Mouse (Mus musculus) kidney, embryonic 14.5 days (tissue): ENCODE measurements around the gene Mme. TPM values are rescaled to one million over a fixed set of nuclear protein-coding genes. Genes with fewer than 3 reads are reported as not detected.

Experiments used
- ATAC-seq: fragments of 200-750 bp; cut with Nextera tagmentation; 2 replicates; pipeline ENCODE4 v1.8.0; 2017; ENCODE audit warnings: moderate number of reproducible peaks, mild to moderate bottlenecking, moderate TSS enrichment, moderate library complexity; ENCODE audit not compliant: low FRiP score, low TSS enrichment
- H3K27ac ChIP-seq: fragments of 300-500 bp; sonication (generic); 2 replicates; pipeline ENCODE4 v1.5.1; 2014; ENCODE audit warnings: low read depth, mild to moderate bottlenecking, low read length, moderate library complexity, mixed read lengths
- H3K27me3 ChIP-seq: fragments of 300-500 bp; sonication (generic); 2 replicates; pipeline ENCODE4 v1.6.1; 2014; ENCODE audit warnings: mild to moderate bottlenecking, low read length; ENCODE audit not compliant: control insufficient read depth, insufficient read depth
- H3K36me3 ChIP-seq: fragments of 300-500 bp; sonication (generic); 2 replicates; pipeline ENCODE4 v1.6.1; 2014; ENCODE audit warnings: low read length, mixed read lengths; ENCODE audit not compliant: control insufficient read depth, insufficient read depth
- H3K4me1 ChIP-seq: fragments of 300-500 bp; sonication (generic); 2 replicates; pipeline ENCODE4 v1.6.1; 2014; ENCODE audit warnings: low read length, mixed read lengths; ENCODE audit not compliant: control insufficient read depth, insufficient read depth
- H3K4me2 ChIP-seq: fragments of 300-500 bp; sonication (generic); replicated peaks from 2 replicates; pipeline ENCODE4 v1.6.1; 2014; ENCODE audit warnings: low read depth, mild to moderate bottlenecking, low read length
- H3K4me3 ChIP-seq: fragments of 300-500 bp; sonication (generic); 2 replicates; pipeline ENCODE4 v1.5.1; 2014; ENCODE audit warnings: mild to moderate bottlenecking, low read length
- H3K9ac ChIP-seq: fragments of 300-500 bp; sonication (generic); 2 replicates; pipeline ENCODE4 v1.6.1; 2014; ENCODE audit warnings: low read depth, mild to moderate bottlenecking, low read length, moderate library complexity
- H3K9me3 ChIP-seq: fragments of 300-500 bp; sonication (generic); 2 replicates; pipeline ENCODE4 v1.6.1; 2016; ENCODE audit warnings: low read length; ENCODE audit not compliant: control insufficient read depth
- WGBS: fragments of 180-500 bp; shearing (Covaris S2); extraction: QIAGEN DNeasy Blood & Tissue Kit; methylation state at CpG from one replicate; pipeline ENCODE4 v1.1.7; 2014; 5-methylcytosine and 5-hydroxymethylcytosine counted together
- polyA plus RNA-seq: library from polyadenylated mRNA; unstranded; fragments of >200 nt; fragmentation: Nextera tagmentation; extraction: Ambion mirVana; gene quantifications from 2 replicates; pipeline ENCODE4 v1.2.1, GENCODE M21; 2014

The Mme gene
- polyA plus RNA-seq, 1 experiment from 2014 or later, result 35.7 TPM

- Histone ChIP-seq H3K27ac (no peak overlapping the region), H3K36me3 (no peaks in the 10 kb centered on the region), H3K4me1 (no peaks in the 10 kb centered on the region), H3K4me2 (no peak overlapping the region), H3K9ac (no peak overlapping the region), H3K9me3 (no peaks in the 10 kb centered on the region), H3K4me3 (no peak overlapping the region), H3K27me3 (no peaks in the 10 kb centered on the region)
- no peak for ATAC-seq
- WGBS, result 73% methylated on average over 2 of the region's 2 CpGs
Observed at GRCm38 (mm10) chr3:63390774-63391173, 149.4 kb downstream of the Mme start.

GRCm38 (mm10) chr3:63391348-63391747 lies 150.0 kb downstream of the Mme start:
- H3K9me3 ChIP-seq, result no peaks in the 10 kb centered on the region
- H3K4me1 ChIP-seq, result no peaks in the 10 kb centered on the region
- no peak overlapping the region for H3K4me3 ChIP-seq
- H3K9ac ChIP-seq, result no peak overlapping the region
- no peaks in the 10 kb centered on the region for H3K27me3 ChIP-seq
- no peak overlapping the region for H3K4me2 ChIP-seq
- WGBS, result 82% methylated on average over 2 of the region's 2 CpGs
- no peak overlapping the region for H3K27ac ChIP-seq
- no peaks in the 10 kb centered on the region for H3K36me3 ChIP-seq
- no peak for ATAC-seq

GRCm38 (mm10) chr3:63394424-63394941 lies 153.1 kb downstream of the Mme start:
- H3K27me3 ChIP-seq, result no peaks in the 10 kb centered on the region
- H3K4me2 ChIP-seq, result no peak overlapping the region
- H3K9me3 ChIP-seq, result no peaks in the 10 kb centered on the region
- H3K9ac ChIP-seq, result no peak overlapping the region
- 90% methylated on average over 4 of the region's 4 CpGs for WGBS
- H3K4me3 ChIP-seq, result no peak overlapping the region
- H3K36me3 ChIP-seq, result no peaks in the 10 kb centered on the region
- no peak for ATAC-seq
- H3K4me1 ChIP-seq, result no peaks in the 10 kb centered on the region
- no peak overlapping the region for H3K27ac ChIP-seq

GRCm38 (mm10) chr3:63398171-63398570 lies 156.8 kb downstream of the Mme start:
- Histone ChIP-seq H3K9me3 (no peaks in the 10 kb centered on the region), H3K4me1 (no peaks in the 10 kb centered on the region), H3K4me3 (no peak overlapping the region), H3K9ac (no peak overlapping the region), H3K27me3 (no peaks in the 10 kb centered on the region), H3K27ac (no peak overlapping the region), H3K36me3 (no peaks in the 10 kb centered on the region), H3K4me2 (no peak overlapping the region)
- no peak for ATAC-seq
- 55% methylated on average over 4 of the region's 4 CpGs for WGBS

- WGBS, result 83% methylated on average over 3 of the region's 3 CpGs
Observed at GRCm38 (mm10) chr3:63406438-63406837, 165.1 kb downstream of the Mme start.

GRCm38 (mm10) chr3:63411006-63411405 lies 169.7 kb downstream of the Mme start:
- no peak for ATAC-seq
- H3K36me3 ChIP-seq, result no peaks in the 10 kb centered on the region
- no peak overlapping the region for H3K9ac ChIP-seq
- H3K27me3 ChIP-seq, result no peaks in the 10 kb centered on the region
- H3K4me3 ChIP-seq, result no peak overlapping the region
- peaks cover 16% of the 10 kb centered on the region for H3K4me1 ChIP-seq
- no peak overlapping the region for H3K27ac ChIP-seq
- H3K4me2 ChIP-seq, result no peak overlapping the region
- 94% methylated on average over 4 of the region's 4 CpGs for WGBS
- H3K9me3 ChIP-seq, result no peaks in the 10 kb centered on the region

More at GRCm38 (mm10) chr3:63406438-63406837, 165.1 kb downstream of the Mme start:
- no peak for ATAC-seq
- Histone ChIP-seq H3K9ac (no peak overlapping the region), H3K4me3 (no peak overlapping the region), H3K9me3 (no peaks in the 10 kb centered on the region), H3K27me3 (no peaks in the 10 kb centered on the region), H3K36me3 (no peaks in the 10 kb centered on the region), H3K27ac (no peak overlapping the region), H3K4me2 (no peak overlapping the region), H3K4me1 (no peaks in the 10 kb centered on the region)

- Histone ChIP-seq H3K9me3 (no peaks in the 10 kb centered on the region), H3K9ac (no peak overlapping the region), H3K4me2 (no peak overlapping the region), H3K4me3 (no peak overlapping the region), H3K36me3 (no peaks in the 10 kb centered on the region), H3K27me3 (no peaks in the 10 kb centered on the region), H3K27ac (peak overlapping the region; percentile 67; the same call in 1 of the 2 replicates), H3K4me1 (peaks cover 16% of the 10 kb centered on the region)
- peak; percentile 78; the same call in 1 of the 2 replicates for ATAC-seq
- WGBS, result 37% methylated on average over 6 of the region's 6 CpGs
Observed at GRCm38 (mm10) chr3:63412220-63412937, 171.0 kb downstream of the Mme start.

GRCm38 (mm10) chr3:63413046-63413911 lies 171.9 kb downstream of the Mme start:
- Histone ChIP-seq H3K4me1 (peaks cover 16% of the 10 kb centered on the region), H3K27ac (peak overlapping the region; percentile 67; the same call in 1 of the 2 replicates), H3K4me3 (no peak overlapping the region), H3K36me3 (no peaks in the 10 kb centered on the region), H3K4me2 (no peak overlapping the region), H3K9me3 (no peaks in the 10 kb centered on the region), H3K9ac (no peak overlapping the region), H3K27me3 (no peaks in the 10 kb centered on the region)
- ATAC-seq, result peak; percentile 84
- 28% methylated on average over 6 of the region's 6 CpGs for WGBS

- no peak for ATAC-seq
- Histone ChIP-seq H3K4me2 (no peak overlapping the region), H3K9me3 (no peaks in the 10 kb centered on the region), H3K27me3 (no peaks in the 10 kb centered on the region), H3K36me3 (no peaks in the 10 kb centered on the region), H3K4me3 (no peak overlapping the region), H3K4me1 (peaks cover 13% of the 10 kb centered on the region), H3K27ac (no peak overlapping the region), H3K9ac (no peak overlapping the region)
- 96% methylated on average over 1 of the region's 1 CpGs for WGBS
Observed at GRCm38 (mm10) chr3:63417284-63417683, 175.9 kb downstream of the Mme start.
